Mouse (Mus musculus): ENCODE data around the gene Dnah2.

The Dnah2 gene

DNA sequence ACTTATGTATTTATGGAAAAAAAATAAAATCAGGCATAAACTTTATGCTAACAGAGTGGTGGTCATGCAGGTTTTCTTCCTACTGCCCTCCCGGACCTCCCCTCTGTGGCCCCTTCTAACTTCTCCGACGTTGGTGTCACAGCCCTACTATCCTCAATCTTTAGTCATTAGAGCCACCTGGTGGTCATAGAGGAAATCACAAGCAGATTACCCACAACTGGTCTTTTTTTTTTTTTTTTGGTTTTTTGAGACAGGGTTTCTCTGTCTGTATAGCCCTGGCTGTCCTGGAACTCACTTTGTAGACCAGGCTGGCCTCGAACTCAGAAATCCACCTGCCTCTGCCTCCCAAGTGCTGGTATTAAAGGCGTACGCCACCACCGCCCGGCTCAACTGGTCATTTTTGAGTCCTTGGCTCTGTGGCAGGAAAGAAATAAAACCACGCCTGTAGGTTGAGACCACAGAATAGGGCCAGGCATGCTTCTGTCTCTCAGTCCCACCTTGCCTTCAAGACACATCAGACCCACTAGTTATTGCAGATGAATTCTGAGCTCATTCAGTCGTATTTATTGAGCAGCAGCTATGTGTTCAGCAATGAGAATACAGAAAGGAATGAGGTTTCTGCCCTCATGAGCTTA lies 158.4 kb downstream of the Dnah2 start:
- DNase-seq (ENCODE audit: low spot score in 2 of 2), result peak; percentile 63 to 85

DNA sequence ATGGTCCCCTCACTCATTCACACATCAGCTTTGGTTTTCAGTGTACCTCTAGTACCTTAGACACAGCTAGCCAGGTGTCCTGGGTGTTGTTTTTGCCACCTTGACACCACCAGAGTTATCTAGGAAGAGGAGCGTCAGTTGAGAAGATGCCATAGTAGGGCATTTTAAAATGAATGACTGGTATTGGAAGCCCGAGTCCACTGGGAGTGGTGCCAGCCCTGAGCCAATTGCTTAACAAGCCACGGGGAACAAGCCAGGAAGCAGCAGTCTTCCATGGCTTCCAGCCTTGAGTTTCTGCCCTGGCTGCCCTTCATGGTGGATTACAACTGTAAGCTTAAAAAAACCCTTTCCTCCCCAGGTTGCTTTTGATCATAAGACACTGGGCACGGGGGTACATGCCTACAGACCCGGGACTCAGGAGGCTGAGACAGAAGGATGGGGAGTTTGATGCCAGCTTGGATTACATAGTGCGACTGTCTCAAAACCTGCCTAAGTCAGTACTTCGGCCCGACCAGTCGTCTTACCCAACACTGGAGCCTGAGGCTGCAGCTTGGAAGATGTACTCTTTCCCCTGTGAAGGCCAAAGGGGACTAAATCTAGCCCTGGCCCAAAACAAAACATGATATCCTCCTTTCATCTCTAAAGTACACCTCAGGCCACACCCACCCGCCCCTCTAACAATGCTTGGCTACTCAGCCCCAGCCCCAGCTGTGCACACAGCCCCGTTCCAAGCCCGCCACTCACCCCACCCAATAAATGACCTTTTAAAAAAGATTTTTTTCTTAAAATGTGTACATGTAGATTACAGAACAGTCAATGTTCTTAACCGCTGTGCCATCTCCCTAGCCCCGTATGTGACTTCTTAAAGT lies 159.1 kb downstream of the Dnah2 start:
- peak; percentile 45 to 67 for DNase-seq (ENCODE audit: low spot score in 2 of 2)

DNA sequence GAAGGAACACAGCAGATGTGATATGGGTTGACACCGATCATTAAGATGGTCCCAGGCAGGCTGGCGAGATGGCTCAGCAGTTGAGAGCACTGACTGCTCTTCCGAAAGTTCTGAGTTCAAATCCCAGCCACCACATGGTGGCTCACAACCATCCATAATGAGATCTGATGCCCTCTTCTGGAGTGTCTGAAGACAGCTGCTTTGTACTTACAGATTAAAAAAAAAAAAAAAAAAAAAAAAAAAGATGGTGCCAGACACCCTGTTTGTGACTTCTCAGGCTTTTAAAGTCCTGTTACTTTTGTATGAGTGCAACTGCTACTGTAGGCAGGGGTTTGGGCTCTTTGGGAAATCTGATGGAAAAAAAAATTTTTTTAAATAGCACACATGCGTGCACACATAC lies 160.2 kb downstream of the Dnah2 start:
- DNase-seq (ENCODE audit: low spot score in 2 of 2), result no peak

DNA sequence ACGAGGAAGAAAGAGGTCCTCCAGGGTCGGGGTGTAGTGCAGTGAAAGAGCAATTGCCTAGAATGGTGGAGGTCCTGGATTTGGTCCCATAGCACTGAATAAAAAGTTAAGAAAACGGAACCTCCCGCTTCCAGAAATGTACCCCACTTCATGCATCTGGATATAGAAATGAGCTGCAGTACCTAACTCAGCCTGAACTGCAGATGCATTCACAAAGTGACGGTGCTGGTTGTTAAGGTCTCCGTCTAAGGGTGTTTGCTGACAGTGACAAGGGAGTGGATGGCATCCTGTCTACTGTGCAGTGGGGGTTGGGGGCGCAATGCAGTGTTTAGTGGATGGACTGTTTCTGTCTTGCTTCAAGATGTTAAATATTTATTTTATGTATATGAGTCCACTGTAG lies 162.2 kb downstream of the Dnah2 start:
- DNase-seq (ENCODE audit: low spot score in 2 of 2), result no peak

DNA sequence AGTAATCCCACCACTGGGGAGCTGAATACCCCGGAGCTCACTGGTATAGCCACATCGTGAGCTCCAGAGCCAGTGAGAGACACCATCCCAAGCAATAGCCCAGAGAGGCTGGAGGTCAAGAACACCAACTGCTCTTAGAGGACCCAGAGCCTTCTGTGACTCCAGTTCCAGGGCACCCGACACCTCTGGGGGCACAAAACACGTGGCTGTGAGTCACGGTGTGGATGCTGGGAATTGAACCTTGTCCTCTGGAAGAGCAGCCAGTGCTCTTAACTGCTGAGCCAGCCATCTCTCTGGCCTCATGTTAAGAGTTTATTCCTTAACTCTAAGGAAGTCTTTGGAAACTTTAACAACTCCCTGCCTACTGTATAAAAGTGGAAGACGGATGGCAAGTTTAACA lies 163.9 kb downstream of the Dnah2 start:
- DNase-seq (ENCODE audit: low spot score in 2 of 2), result no peak

DNA sequence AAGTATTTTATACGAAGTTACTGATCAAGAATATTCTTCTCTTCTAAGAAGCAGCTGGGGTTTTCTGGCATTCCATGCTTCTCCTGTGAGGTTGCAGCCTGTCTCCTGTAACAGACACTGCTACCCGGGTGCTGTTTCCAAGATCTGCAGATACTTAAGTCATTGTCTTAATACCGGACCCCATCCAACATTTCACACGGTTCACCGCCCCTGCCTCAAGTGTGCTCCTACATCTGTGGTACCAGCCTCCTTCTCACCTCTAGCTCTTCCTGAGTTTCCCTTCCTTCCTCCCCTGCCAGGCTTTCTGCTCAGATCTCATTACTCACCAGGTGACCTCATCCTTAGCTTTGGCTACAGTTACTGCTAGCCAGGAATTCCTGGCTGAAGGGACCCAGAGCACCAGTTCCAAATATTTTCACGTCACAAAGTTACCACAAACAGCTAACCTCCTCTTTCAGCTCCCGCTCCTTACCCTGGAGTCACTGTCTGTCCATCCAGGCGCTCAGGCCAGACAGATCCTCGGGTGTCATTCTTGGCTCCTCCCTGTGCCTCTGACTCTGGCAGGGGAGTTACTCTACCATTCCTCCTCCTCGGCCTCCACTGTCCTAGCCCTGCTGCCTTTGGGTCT lies 166.3 kb downstream of the Dnah2 start:
- DNase-seq (ENCODE audit: low spot score in 2 of 2), result no peak

DNA sequence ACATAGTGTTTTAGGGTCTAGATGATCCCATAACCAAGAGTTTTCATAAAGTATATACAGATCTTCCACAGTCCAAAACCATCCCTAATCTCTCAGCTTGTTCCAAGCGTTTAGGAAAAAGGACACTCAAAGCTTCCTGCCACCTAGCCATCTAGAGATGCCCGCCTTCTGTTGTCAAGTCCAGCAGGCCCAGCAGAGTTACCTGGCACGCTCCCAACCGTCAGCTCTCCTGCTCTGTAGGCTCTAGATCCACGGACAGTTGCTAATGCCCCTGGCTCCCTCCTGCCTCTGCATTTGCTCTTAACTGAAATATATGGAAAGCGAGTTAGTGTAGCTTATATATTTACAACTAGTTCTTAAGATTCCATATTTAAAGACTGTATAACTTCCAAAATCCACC lies 167.6 kb downstream of the Dnah2 start:
- DNase-seq (ENCODE audit: low spot score in 2 of 2), result no peak

DNA sequence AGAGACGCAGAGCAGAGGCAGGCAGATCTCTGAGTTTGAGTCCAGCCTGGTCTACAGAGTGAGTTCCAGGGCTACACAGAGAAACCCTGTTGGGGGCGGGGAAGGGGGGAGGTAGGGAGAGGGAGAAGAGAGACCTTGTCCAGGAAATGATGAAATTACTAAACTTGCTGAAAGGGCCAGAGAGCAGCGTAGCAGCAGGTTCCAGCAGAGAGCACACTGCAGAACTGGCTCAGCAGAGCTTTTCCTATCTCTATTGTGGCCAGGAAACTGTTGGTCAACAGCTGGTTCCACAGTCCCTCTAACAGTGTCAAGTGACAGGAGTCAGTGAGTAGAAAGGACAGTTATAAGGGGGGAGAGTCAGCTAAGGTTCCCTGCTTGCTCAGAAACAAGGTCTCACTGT lies 169.3 kb downstream of the Dnah2 start:
- no peak for DNase-seq (ENCODE audit: low spot score in 2 of 2)

DNA sequence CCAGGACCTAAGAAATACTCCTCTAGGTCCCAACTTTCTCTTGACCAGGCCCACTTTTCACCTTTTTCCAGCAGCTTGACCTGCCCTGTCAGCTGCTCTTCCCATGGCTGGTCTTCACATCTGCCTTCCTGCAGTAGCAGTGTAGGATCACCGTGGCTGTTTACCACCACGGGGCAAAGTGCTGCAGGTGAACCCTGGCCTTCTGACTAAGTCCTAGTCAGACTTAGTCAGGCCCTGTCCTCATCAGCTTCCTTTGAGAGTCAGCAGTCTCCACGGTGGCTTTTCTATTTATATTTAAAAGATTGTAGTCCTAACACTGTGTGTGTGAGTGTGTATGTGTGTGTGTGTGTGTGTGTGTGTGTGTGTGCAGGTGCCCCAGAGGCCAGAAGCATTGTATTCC lies 171.1 kb downstream of the Dnah2 start:
- no peak for DNase-seq (ENCODE audit: low spot score in 2 of 2)

DNA sequence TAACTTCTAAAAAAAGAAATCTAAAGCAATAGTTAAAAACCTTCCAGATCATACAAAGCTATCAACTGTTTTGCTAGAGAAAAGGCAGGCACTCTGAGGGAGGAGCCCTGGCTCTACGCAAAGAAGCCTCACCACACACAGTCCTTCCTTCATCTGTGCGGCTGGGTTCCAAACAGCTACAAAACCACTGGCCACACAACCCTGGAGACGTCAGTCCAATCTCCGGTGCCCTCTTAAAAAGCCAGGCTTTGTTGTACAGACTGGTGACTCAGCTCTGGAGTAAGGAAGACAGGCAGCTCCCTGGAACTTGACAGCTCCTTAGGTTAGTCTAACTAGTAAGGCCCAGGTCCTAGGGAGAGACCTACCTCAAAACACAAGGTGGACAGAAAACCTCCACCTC lies 173.3 kb downstream of the Dnah2 start:
- DNase-seq (ENCODE audit: low spot score in 2 of 2), result no peak

DNA sequence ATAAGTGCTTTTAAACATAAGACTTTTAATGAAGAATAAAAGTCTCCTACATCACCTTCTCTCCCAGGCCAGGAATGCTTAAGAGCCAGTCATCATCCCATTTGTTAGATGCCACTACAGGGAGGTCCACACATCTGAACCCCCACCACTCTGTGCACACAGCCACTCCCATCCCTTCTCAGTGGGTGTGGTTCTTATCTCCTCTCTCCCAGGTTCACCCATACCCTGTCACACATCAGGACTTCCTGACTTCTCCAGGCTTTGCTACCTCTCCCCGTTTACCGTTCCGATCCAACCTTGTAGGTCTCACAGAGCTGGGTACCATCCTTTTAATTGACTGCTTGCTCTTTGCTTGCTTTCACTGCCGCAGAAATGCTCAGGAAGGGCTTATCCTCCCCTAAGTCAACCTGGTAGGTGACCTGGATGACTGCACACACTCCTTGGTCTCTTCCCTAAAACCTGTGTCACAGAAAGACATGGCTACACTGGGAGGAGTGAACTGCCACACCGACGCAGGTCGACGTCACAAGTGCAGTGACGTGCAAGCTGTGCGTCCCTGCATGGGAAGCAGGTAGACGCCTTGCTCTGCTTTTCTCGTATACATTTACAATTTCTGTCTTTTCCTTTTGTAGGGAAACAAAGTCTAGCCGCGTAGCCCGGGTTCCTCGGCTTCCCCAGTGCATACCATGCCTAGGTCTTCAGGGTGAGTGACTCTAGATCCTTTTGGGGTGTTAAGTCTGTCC lies 175.5 kb downstream of the Dnah2 start:
- DNase-seq (ENCODE audit: low spot score in 2 of 2), result no peak

DNA sequence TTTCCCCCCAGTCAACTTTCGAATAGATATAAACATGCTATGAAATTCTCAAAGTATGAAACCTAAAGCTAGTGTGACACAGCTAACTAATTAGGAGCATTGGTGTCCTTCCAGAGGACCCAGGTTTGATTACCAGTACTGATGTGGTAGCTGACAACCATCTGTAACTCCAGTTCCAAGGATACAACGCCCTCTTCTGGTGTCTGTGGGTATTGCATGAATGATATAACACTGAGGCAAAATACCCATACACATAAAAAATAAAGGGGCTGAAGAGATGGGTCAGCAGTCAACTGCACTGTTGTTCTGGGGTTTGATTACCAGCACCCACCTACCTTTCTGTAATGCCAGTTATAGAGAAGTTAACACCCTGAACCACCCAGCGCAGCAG lies 176.1 kb downstream of the Dnah2 start:
- no peak for DNase-seq (ENCODE audit: low spot score in 2 of 2)

DNA sequence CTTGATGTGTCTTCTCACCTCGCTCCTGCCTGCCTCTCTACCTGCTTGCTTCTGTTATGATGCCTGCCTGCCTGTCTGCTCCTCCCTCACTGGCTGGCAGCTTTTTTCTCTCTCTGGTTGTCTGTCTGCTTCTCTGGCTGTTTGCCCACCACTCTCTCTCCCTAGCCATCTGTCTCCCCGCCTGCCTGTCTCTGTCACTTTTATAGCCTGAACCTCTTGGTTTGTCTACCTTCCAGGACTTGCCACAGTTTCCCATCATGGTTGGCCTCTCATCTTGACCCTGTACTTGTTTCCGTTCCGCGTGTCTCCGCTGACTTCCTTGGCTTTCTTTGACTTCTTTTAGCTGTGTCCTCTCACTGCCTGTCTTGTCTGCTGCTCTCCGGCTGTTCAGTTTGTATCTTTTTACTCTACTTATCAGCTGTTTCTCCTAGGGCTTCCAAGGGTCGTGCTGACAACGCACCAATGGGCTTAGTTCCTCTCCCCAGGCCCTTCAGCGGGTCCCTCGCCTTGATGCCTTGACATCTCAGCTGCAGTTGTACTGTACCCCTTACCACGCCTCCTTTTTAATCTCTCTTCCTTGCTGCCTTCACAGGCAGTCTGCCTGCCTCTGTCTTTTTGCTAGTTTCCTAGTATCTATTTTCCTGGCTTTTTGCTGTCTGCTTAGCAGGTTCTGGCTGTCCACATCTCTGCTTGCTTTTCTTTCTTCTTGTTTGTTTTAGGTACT lies 176.7 kb downstream of the Dnah2 start:
- peak; percentile 67 to 72 for DNase-seq (ENCODE audit: low spot score in 2 of 2)

DNA sequence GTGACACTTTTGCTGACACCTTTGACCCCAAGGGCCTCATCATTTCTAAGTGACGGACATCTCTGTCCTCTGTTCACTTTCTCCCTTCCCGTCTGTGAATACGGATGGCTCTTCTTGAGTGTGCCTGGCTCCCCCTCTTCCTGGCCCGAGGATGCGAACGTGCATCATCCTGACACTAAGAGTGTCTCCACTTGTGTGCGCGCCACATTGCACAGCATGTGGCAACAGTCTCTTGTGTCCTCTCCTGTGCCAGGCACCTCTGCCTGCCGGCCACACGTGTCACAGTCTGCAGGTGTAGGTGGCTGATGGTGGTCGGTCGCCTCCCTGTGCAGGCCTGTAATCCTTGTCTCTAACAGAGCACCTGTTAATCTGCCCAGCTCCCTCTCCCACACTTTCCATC lies 177.3 kb downstream of the Dnah2 start:
- no peak for DNase-seq (ENCODE audit: low spot score in 2 of 2)

DNA sequence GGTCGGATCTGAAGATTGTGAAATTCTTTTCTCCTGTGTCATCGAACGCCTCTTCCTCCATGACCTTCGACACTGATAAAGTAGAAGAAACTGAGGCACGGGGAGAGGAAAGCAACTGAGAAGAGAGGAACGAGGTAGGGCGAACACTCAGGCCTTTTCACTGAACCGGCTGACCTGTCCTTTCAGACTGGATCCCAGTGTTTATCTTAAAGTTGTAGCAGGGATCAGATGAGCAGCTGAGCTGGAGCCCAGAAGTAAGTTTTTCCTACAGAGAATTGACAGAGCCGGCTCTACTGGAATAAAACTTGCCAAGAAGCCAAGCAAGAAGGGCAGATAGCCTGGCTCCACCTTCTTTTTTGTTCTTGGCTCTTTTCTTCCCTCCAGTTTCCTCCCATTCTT lies 178.1 kb downstream of the Dnah2 start:
- no peak for DNase-seq (ENCODE audit: low spot score in 2 of 2)

Measured in frontal cortex, postnatal 36 days (tissue).